Mouse (Mus musculus) v-Abl transformed pro-B cells (cell line): ENCODE results near the gene En2.

Source experiments
- in situ Hi-C, 2 experiments: fragments of 400-800 bp; cut with MboI; formaldehyde crosslinking; loops; one replicate each; pipeline ENCODE4 v1.15.1; 2025; ENCODE audit not compliant: unreplicated experiment in 2 of 2

En2 gene

GRCm38 (mm10) chr5:28158308-28159071, 7.0 kb upstream of the En2 start:
- in situ Hi-C loops: no loop called here

DNA sequence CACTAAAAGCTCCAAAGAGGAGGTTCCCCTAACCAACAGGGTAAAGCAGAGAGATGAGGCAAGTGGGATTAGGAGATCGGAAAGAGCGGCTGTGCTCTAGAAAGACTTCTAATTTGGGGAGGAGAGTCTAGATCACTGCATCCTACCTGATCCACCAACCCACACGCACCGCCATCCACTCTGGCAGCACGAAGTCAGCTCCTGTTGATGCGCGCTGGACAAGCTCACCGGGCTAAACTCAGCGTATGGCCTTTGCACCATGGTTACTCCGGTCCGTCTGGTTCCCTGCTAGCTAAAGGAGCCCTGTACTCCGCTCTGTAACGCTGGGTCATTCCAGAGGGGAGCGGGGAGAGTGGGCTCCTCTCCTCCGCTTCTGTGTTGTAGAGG, 6.4 kb upstream of the En2 start:
- in situ Hi-C loops: no loop called here

DNA sequence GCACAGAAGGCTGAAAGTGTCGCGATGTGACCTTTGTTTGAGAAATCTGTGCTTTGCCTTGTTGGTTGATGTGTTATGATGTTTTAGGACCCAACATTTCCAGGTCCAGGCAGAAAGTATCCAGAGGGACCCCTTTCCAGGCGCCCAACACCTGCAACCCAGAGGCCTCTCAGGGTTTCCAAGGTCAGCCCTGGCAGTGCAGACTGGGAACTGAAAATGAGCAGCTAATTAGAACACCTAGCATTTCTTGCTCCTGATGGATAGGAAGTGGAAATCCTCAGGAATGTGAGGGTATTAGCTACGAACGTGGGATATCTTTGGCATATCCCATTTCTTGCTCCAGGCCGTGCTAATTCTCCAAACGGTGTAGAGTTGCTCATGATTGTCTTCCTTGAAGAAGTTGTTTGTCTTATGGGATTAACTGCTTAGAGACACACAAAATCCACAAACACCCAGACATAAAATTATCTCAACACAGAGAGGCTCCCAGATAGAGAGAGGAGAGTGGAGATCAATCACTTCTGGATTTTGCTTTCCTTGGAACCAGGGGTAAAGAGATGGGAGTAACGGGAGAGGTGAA, 5.5 kb upstream of the En2 start:
- in situ Hi-C loops: no loop called here

- in situ Hi-C loops: no loop called here
Measured at GRCm38 (mm10) chr5:28161383-28161937, 4.0 kb upstream of the En2 start.

GRCm38 (mm10) chr5:28161938-28162402, 3.5 kb upstream of the En2 start:
- in situ Hi-C loops: no loop called here

GRCm38 (mm10) chr5:28163926-28164325, 1.6 kb upstream of the En2 start:
- in situ Hi-C loops: no loop called here

- in situ Hi-C loops: no loop called here
Measured at GRCm38 (mm10) chr5:28166256-28167231, 1.1 kb downstream of the En2 start.

DNA sequence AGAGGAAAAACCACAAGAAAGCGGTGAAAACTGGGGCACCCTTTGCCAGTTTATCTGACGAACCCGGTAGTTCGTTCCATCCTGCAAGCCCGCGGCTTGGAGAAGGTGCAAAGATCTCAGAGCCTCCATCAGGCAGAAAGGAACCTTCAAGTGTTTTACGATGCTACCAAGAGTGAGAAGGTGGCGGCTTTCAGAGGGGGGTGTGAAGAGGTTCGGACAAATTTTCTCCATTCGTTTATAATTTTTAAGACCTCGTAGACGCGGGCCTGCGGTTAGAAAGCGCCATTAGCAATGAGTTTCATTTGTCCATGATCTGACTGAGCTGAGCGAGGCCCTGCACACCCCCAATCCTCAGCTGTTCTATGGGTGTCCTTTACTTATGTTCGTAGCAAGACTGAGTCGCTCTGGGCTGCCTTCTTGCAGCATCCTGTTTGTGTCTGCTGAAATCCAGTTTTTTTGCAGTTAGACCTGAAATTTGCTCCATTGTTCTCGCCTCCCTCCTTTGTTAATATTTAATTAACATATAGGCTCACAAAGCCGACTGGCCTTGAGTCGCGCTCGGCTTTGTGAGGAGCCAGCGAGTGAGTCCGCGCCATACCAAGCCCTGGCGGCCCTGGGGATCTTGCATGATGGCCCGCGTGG, 2.2 kb downstream of the En2 start:
- in situ Hi-C loops: no loop called here

DNA sequence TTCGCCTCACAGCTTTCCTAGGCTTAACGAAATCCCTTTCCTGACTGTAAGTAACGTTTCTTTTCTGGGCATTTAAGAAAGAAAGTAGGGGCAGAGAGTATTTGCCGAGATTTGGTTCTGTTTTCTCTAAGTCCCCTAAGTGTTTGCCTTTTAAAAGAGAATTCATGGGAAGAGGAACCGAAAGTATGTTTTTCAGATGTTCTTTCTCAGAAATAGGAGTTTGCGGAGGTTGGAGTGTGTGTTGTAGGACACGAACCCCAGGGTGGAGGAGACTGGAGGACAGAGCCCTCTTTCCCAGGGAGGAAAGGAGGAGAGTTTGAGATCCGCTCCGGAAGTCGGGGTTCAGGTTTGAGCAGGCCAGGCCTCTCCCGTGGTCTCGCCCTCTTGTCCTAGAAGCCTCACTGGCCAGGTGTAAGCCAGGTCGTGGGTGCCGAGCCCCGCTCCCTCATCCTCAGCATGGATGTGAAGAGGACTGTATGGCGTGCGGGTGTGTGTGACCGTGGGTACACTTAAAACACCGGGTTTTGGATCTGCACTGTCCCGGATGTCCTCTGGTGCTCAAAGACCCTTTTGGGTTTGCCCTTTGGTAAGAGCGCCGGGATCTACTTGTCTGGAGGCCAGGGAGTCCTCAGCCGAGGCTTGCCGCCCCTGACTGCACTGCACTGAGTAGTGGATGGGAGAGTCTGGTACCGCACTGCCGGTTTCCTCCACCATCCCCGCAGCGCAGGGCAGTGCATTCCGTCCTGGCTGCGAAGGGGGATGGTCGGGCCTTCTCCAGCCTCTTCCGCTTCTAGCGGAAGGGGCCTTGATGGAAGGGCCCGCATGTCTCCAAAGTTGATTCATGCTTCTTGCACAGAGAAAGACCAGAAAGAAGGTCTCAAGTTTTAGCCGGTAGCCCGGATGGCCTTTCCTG, 3.0 kb downstream of the En2 start:
- in situ Hi-C loops: no loop called here

- in situ Hi-C loops: no loop called here
Measured at GRCm38 (mm10) chr5:28169166-28169801, 3.8 kb downstream of the En2 start.

- in situ Hi-C loops: no loop called here
Measured at GRCm38 (mm10) chr5:28170081-28170480, 4.6 kb downstream of the En2 start.

DNA sequence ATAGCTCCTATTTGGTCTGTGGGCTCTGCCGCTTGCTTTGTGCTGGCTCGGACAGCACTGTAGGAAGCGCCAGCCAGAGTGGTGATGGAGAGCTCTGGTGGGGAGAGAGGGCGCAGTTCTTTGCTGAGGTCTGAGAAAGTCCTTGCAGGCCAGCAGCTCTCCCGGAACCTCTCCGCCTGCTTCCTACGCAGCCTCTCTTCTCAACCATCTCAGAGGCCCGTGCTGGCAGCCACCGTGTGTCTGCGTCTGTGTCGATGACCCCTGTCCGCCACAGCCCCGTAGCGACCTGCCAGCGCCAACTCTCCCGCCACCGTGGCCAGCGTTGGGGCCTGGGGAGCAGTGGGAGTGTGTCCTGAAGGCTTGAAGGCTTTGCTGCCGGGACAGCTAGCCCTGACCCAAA, 5.4 kb downstream of the En2 start:
- in situ Hi-C loops: no loop called here

- in situ Hi-C loops: no loop called here
Measured at GRCm38 (mm10) chr5:28171667-28172066, 6.2 kb downstream of the En2 start.

- in situ Hi-C loops: no loop called here
Measured at GRCm38 (mm10) chr5:28172261-28172920, 6.9 kb downstream of the En2 start.

DNA sequence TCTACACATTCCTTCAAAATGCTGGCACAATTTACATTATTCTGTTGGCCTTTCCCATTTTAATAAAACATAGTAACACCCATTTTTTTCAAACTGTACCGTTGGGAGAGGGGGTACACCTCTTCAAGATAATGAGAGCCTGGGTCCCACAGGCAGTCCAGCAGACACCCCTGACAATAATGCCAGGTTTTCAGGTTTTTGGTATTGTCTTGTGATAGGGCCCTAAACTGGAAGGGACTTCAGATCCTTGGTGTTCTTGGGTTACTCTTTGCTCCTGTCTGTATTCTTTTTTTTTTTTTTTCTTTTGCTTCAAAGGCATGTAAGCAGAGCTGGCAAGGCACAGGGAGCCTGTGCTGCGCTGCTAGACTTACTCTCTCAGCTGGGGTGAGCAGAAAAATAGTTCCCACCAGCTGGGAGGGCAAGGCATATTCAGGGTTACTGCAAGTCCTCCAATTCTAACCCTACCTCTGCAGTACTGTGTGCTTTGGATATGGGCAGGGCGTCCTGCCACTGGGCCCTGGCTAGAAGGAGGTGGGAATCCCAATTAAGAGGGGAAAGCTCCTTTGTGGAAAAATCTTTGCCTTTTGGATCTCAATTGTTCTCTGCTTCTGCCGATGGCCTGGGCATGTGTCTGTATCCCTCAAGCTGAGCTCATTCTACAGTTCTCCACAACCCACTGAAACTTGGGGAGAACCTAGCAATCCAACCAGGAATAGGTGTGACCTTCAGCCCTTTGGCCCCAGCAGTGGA, 7.6 kb downstream of the En2 start:
- in situ Hi-C loops: no loop called here

DNA sequence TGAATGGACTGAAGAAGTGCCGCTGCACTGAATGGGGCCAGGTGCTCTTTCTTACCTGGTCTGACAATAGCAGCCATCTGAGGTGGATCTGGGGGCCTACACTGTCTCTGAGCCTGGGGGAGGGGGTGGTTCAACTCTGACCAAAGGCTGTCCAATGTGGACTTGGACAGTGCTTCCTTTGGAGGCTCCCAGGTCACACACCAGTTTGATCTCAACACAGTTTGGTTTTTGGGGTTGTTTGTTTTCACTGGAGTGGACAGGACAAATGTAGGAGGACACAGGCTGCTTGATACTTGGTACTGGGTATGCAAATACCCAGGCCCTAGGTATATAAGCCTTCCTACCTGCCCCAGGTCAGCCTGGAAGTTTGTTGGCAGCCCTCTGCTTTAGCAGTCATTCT, 8.2 kb downstream of the En2 start:
- in situ Hi-C loops: no loop called here

- in situ Hi-C loops: no loop called here
Measured at GRCm38 (mm10) chr5:28174086-28174485, 8.6 kb downstream of the En2 start.
